Mouse (Mus musculus) kidney, postnatal 4 days (tissue): ENCODE results near the gene Ntn1.

Experiments
- DNase-seq, 2 experiments: peaks; one replicate each; pipeline ENCODE4 v3.0.0; 2021; ENCODE audit warnings: mixed read lengths in 2 of 2

Gene Ntn1

GRCm38 (mm10) chr11:68260399-68260798 lies 140.2 kb downstream of the Ntn1 start:
- no peak for DNase-seq

GRCm38 (mm10) chr11:68258498-68258897 lies 142.1 kb downstream of the Ntn1 start:
- DNase-seq: no peak

GRCm38 (mm10) chr11:68253531-68253930 lies 147.1 kb downstream of the Ntn1 start:
- peak; percentile 29 to 40 for DNase-seq

- DNase-seq: no peak
Measured at GRCm38 (mm10) chr11:68250106-68250505, 150.5 kb downstream of the Ntn1 start.

- DNase-seq: no peak
Measured at GRCm38 (mm10) chr11:68247897-68248296, 152.7 kb downstream of the Ntn1 start.

- DNase-seq: no peak
Measured at GRCm38 (mm10) chr11:68244992-68245261, 155.7 kb downstream of the Ntn1 start.

- DNase-seq: no peak
Measured at GRCm38 (mm10) chr11:68244254-68244991, 156.2 kb downstream of the Ntn1 start.

GRCm38 (mm10) chr11:68239756-68240155 lies 160.9 kb downstream of the Ntn1 start:
- DNase-seq: no peak

GRCm38 (mm10) chr11:68233469-68233965 lies 167.1 kb downstream of the Ntn1 start:
- no peak for DNase-seq

- no peak for DNase-seq
Measured at GRCm38 (mm10) chr11:68231558-68231957, 169.1 kb downstream of the Ntn1 start.

- peak; percentile 42 to 52 for DNase-seq
Measured at GRCm38 (mm10) chr11:68228941-68229665, 171.5 kb downstream of the Ntn1 start.

GRCm38 (mm10) chr11:68227837-68228236 lies 172.8 kb downstream of the Ntn1 start:
- DNase-seq: no peak

- DNase-seq: no peak
Measured at GRCm38 (mm10) chr11:68226654-68227057, 174.0 kb downstream of the Ntn1 start.

GRCm38 (mm10) chr11:68223143-68223542 lies 177.5 kb downstream of the Ntn1 start:
- DNase-seq: no peak

- DNase-seq: no peak
Measured at GRCm38 (mm10) chr11:68222209-68222608, 178.4 kb downstream of the Ntn1 start.

GRCm38 (mm10) chr11:68220733-68221132 lies 179.9 kb downstream of the Ntn1 start:
- no peak for DNase-seq

- DNase-seq: no peak
Measured at GRCm38 (mm10) chr11:68216041-68216440, 184.6 kb downstream of the Ntn1 start.

- DNase-seq: peak; percentile 46 to 63
Measured at GRCm38 (mm10) chr11:68215206-68215912, 185.3 kb downstream of the Ntn1 start.

GRCm38 (mm10) chr11:68214496-68215205 lies 186.0 kb downstream of the Ntn1 start:
- no peak for DNase-seq

GRCm38 (mm10) chr11:68213896-68214295 lies 186.7 kb downstream of the Ntn1 start:
- DNase-seq: no peak

- DNase-seq: peak; percentile 81 to 85
Measured at GRCm38 (mm10) chr11:68211924-68212578, 188.6 kb downstream of the Ntn1 start.

GRCm38 (mm10) chr11:68210714-68211113 lies 189.9 kb downstream of the Ntn1 start:
- no peak for DNase-seq
